Mouse (Mus musculus) bone marrow macrophage, adult 2 months (primary cell): ENCODE measurements around the gene Hoxa4. TPM values are rescaled to one million over a fixed set of nuclear protein-coding genes. Genes with fewer than 3 reads are reported as not detected.

ENCODE experiments used
- H3K27ac ChIP-seq: 2 replicates; pipeline ENCODE4 v1.5.1; 2012; ENCODE audit warnings: low read depth, low read length; ENCODE audit not compliant: insufficient read depth
- H3K4me1 ChIP-seq: 2 replicates; pipeline ENCODE4 v1.6.1; 2012; ENCODE audit warnings: low read length; ENCODE audit not compliant: control insufficient read depth, insufficient read depth
- H3K4me3 ChIP-seq: 2 replicates; pipeline ENCODE4 v1.5.1; 2012; ENCODE audit warnings: mild to moderate bottlenecking, low read length, moderate library complexity; ENCODE audit not compliant: insufficient read depth
- CTCF ChIP-seq: IDR thresholded peaks from 2 replicates; pipeline ENCODE4 v1.5.1; 2012; ENCODE audit warnings: low read depth, mild to moderate bottlenecking, low read length, moderate library complexity
- POLR2A ChIP-seq: IDR thresholded peaks from 2 replicates; pipeline ENCODE4 v1.6.1; 2012; ENCODE audit warnings: mild to moderate bottlenecking, low read depth, low read length, borderline replicate concordance
- polyA plus RNA-seq: library from polyadenylated mRNA; stranded (reverse); fragments of >200 nt; gene quantifications from 2 replicates; pipeline ENCODE4 v1.2.4, GENCODE M21; 2012; ENCODE audit not compliant: missing spikeins, insufficient read depth, insufficient read length

The Hoxa4 gene
- polyA plus RNA-seq, 1 experiment: 1.2 TPM

- peaks cover 5% of the 10 kb centered on the region for H3K4me1 ChIP-seq
- no peak for TF ChIP-seq CTCF
- TF ChIP-seq POLR2A: no peak
- H3K4me3 ChIP-seq: no peak overlapping the region
- H3K27ac ChIP-seq: no peak overlapping the region
Measured at GRCm38 (mm10) chr6:52189172-52189591, 2.4 kb downstream of the Hoxa4 start.

GRCm38 (mm10) chr6:52186500-52186899 is 5.1 kb downstream of the Hoxa4 start:
- no peak for TF ChIP-seq POLR2A
- no peaks in the 10 kb centered on the region for H3K4me1 ChIP-seq
- H3K27ac ChIP-seq: no peak overlapping the region

GRCm38 (mm10) chr6:52185834-52186233 is 5.7 kb downstream of the Hoxa4 start:
- H3K4me1 ChIP-seq: no peaks in the 10 kb centered on the region
- no peak for TF ChIP-seq CTCF
- no peak for TF ChIP-seq POLR2A
- H3K4me3 ChIP-seq: no peak overlapping the region
- no peak overlapping the region for H3K27ac ChIP-seq

More at GRCm38 (mm10) chr6:52186500-52186899, 5.1 kb downstream of the Hoxa4 start:
- H3K4me3 ChIP-seq: no peak overlapping the region

- Histone ChIP-seq H3K27ac (no peak overlapping the region), H3K4me3 (no peak overlapping the region), H3K4me1 (no peaks in the 10 kb centered on the region)
- TF ChIP-seq CTCF: no peak
Measured at GRCm38 (mm10) chr6:52185222-52185621, 6.3 kb downstream of the Hoxa4 start.

- Histone ChIP-seq H3K4me1 (no peaks in the 10 kb centered on the region), H3K4me3 (no peak overlapping the region), H3K27ac (no peak overlapping the region)
- TF ChIP-seq CTCF: no peak
- no peak for TF ChIP-seq POLR2A
Measured at GRCm38 (mm10) chr6:52184668-52185067, 6.9 kb downstream of the Hoxa4 start.

- TF ChIP-seq CTCF (no peak), POLR2A (no peak)
- H3K4me3 ChIP-seq: no peak overlapping the region
- no peaks in the 10 kb centered on the region for H3K4me1 ChIP-seq
- H3K27ac ChIP-seq: no peak overlapping the region
Measured at GRCm38 (mm10) chr6:52183311-52184080, 8.1 kb downstream of the Hoxa4 start.

GRCm38 (mm10) chr6:52182793-52183192 is 8.8 kb downstream of the Hoxa4 start:
- Histone ChIP-seq H3K4me3 (no peak overlapping the region), H3K4me1 (no peaks in the 10 kb centered on the region), H3K27ac (no peak overlapping the region)
- TF ChIP-seq CTCF: no peak

- Histone ChIP-seq H3K4me1 (no peaks in the 10 kb centered on the region), H3K4me3 (no peak overlapping the region), H3K27ac (no peak overlapping the region)
- TF ChIP-seq POLR2A: no peak
- no peak for TF ChIP-seq CTCF
Measured at GRCm38 (mm10) chr6:52182030-52182429, 9.5 kb downstream of the Hoxa4 start.

GRCm38 (mm10) chr6:52180726-52181125 is 10.8 kb downstream of the Hoxa4 start:
- Histone ChIP-seq H3K4me3 (no peak overlapping the region), H3K27ac (no peak overlapping the region), H3K4me1 (no peaks in the 10 kb centered on the region)
- TF ChIP-seq POLR2A (no peak), CTCF (no peak)

GRCm38 (mm10) chr6:52180213-52180710 is 11.3 kb downstream of the Hoxa4 start:
- H3K4me1 ChIP-seq: no peaks in the 10 kb centered on the region
- no peak overlapping the region for H3K27ac ChIP-seq
- no peak for TF ChIP-seq POLR2A
- no peak for TF ChIP-seq CTCF
- no peak overlapping the region for H3K4me3 ChIP-seq
